Mouse (Mus musculus) brain, embryonic 14.5 days (tissue): ENCODE data around the gene Vars2.

Source experiments
- CTCF ChIP-seq: fragments of 200-500 bp; IDR thresholded peaks from 2 replicates; pipeline ENCODE4 v1.5.1; 2012; ENCODE audit warnings: inconsistent platforms, mild to moderate bottlenecking, moderate library complexity, borderline replicate concordance; ENCODE audit not compliant: insufficient read depth, insufficient read length; ENCODE audit errors: extremely low read depth
- POLR2A ChIP-seq: fragments of 200-500 bp; IDR thresholded peaks from 2 replicates; pipeline ENCODE4 v1.6.1; 2012; ENCODE audit warnings: mild to moderate bottlenecking, inconsistent platforms, borderline replicate concordance; ENCODE audit not compliant: poor library complexity, insufficient read depth, insufficient read length, severe bottlenecking; ENCODE audit errors: extremely low read depth

GRCm38 (mm10) chr17:35696691-35697090 is 29.3 kb upstream of the Vars2 start:
- no peak for TF ChIP-seq CTCF
- TF ChIP-seq POLR2A: no peak
